Mouse (Mus musculus) intestine, embryonic 16.5 days (tissue): ENCODE measurements at regions not wholly inside any gene's neighbourhood (a gene's known extent, or its start where the extent isn't known, plus 50 kb on each side); places are given as distances from the start of the nearest gene placed in this dataset.

Source experiments
- ATAC-seq: fragments of 200-750 bp; cut with Nextera tagmentation; 2 replicates; pipeline ENCODE4 v1.8.0; 2017; ENCODE audit warnings: moderate TSS enrichment, moderate library complexity
- H3K27ac ChIP-seq: fragments of 300-500 bp; sonication (generic); 2 replicates; pipeline ENCODE4 v1.5.1; 2014; ENCODE audit warnings: mild to moderate bottlenecking, low read length
- H3K27me3 ChIP-seq: fragments of 300-500 bp; sonication (generic); replicated peaks from 2 replicates; pipeline ENCODE4 v1.6.1; 2014; ENCODE audit warnings: low read length, control low read depth, mixed read lengths; ENCODE audit not compliant: control insufficient read depth, insufficient read depth
- H3K36me3 ChIP-seq: fragments of 300-500 bp; sonication (generic); 2 replicates; pipeline ENCODE4 v1.6.1; 2014; ENCODE audit warnings: low read length, control low read depth; ENCODE audit not compliant: control insufficient read depth, insufficient read depth
- H3K4me1 ChIP-seq: fragments of 300-500 bp; sonication (generic); 2 replicates; pipeline ENCODE4 v1.6.1; 2014; ENCODE audit warnings: low read length, control low read depth, mixed read lengths; ENCODE audit not compliant: control insufficient read depth, insufficient read depth
- H3K4me2 ChIP-seq: fragments of 300-500 bp; sonication (generic); 2 replicates; pipeline ENCODE4 v1.6.1; 2014; ENCODE audit warnings: low read depth, low read length, control low read depth
- H3K4me3 ChIP-seq: fragments of 300-500 bp; sonication (generic); 2 replicates; pipeline ENCODE4 v1.5.1; 2014; ENCODE audit warnings: mild to moderate bottlenecking, low read length
- H3K9ac ChIP-seq: fragments of 300-500 bp; sonication (generic); 2 replicates; pipeline ENCODE4 v1.6.1; 2014; ENCODE audit warnings: low read depth, low read length
- H3K9me3 ChIP-seq: fragments of 300-500 bp; sonication (generic); 2 replicates; pipeline ENCODE4 v1.6.1; 2016; ENCODE audit warnings: low read length, control low read depth; ENCODE audit not compliant: control insufficient read depth
- WGBS: fragments of 180-500 bp; shearing (Covaris S2); extraction: QIAGEN DNeasy Blood & Tissue Kit; methylation state at CpG from one replicate; pipeline ENCODE4 v1.1.7; 2014; 5-methylcytosine and 5-hydroxymethylcytosine counted together

- WGBS, result 62% methylated on average over 10 of the region's 10 CpGs
- H3K27ac ChIP-seq, result no peak overlapping the region
- no peak overlapping the region for H3K4me3 ChIP-seq
- H3K4me2 ChIP-seq, result no peak overlapping the region
- no peak for ATAC-seq
- no peaks in the 10 kb centered on the region for H3K9me3 ChIP-seq
- no peaks in the 10 kb centered on the region for H3K4me1 ChIP-seq
- no peaks in the 10 kb centered on the region for H3K36me3 ChIP-seq
- no peak overlapping the region for H3K9ac ChIP-seq
- no peaks in the 10 kb centered on the region for H3K27me3 ChIP-seq
These were observed 79.0 kb downstream of the Arl4c start for GRCm38 (mm10) chr1:88623040-88623439.

- H3K4me1 ChIP-seq, result no peaks in the 10 kb centered on the region
- H3K4me3 ChIP-seq, result no peak overlapping the region
- no peak for ATAC-seq
- no peak overlapping the region for H3K9ac ChIP-seq
- WGBS, result 90% methylated on average over 6 of the region's 6 CpGs
- no peak overlapping the region for H3K27ac ChIP-seq
- H3K36me3 ChIP-seq, result no peaks in the 10 kb centered on the region
- H3K9me3 ChIP-seq, result no peaks in the 10 kb centered on the region
- H3K27me3 ChIP-seq, result no peaks in the 10 kb centered on the region
- H3K4me2 ChIP-seq, result no peak overlapping the region
These were observed 79.7 kb downstream of the Arl4c start for GRCm38 (mm10) chr1:88622356-88622755.

- Histone ChIP-seq H3K4me2 (no peak overlapping the region), H3K9ac (no peak overlapping the region), H3K27ac (no peak overlapping the region), H3K4me3 (no peak overlapping the region), H3K9me3 (no peaks in the 10 kb centered on the region), H3K4me1 (no peaks in the 10 kb centered on the region), H3K36me3 (no peaks in the 10 kb centered on the region), H3K27me3 (no peaks in the 10 kb centered on the region)
- 63% methylated on average over 2 of the region's 2 CpGs for WGBS
- ATAC-seq, result no peak
These were observed 80.8 kb downstream of the Arl4c start for GRCm38 (mm10) chr1:88621214-88621613.

GRCm38 (mm10) chr1:88613007-88613406 is 89.0 kb downstream of the Arl4c start:
- Histone ChIP-seq H3K4me1 (no peaks in the 10 kb centered on the region), H3K27me3 (no peaks in the 10 kb centered on the region), H3K4me3 (no peak overlapping the region), H3K4me2 (no peak overlapping the region), H3K27ac (no peak overlapping the region), H3K9me3 (no peaks in the 10 kb centered on the region), H3K36me3 (no peaks in the 10 kb centered on the region), H3K9ac (no peak overlapping the region)
- no peak for ATAC-seq
- 51% methylated on average over 2 of the region's 2 CpGs for WGBS

- Histone ChIP-seq H3K27me3 (no peaks in the 10 kb centered on the region), H3K4me2 (no peak overlapping the region), H3K4me1 (no peaks in the 10 kb centered on the region), H3K9ac (no peak overlapping the region), H3K27ac (no peak overlapping the region), H3K36me3 (no peaks in the 10 kb centered on the region), H3K4me3 (no peak overlapping the region), H3K9me3 (no peaks in the 10 kb centered on the region)
- 86% methylated on average over 5 of the region's 5 CpGs for WGBS
- ATAC-seq, result no peak
These were observed 90.8 kb downstream of the Arl4c start for GRCm38 (mm10) chr1:88611241-88611640.

GRCm38 (mm10) chr1:88610810-88611209 is 91.2 kb downstream of the Arl4c start:
- no peak overlapping the region for H3K9ac ChIP-seq
- WGBS, result 91% methylated on average over 9 of the region's 9 CpGs

GRCm38 (mm10) chr1:88608826-88609225 is 93.2 kb downstream of the Arl4c start:
- H3K9me3 ChIP-seq, result no peaks in the 10 kb centered on the region
- H3K4me2 ChIP-seq, result no peak overlapping the region
- no peak overlapping the region for H3K4me3 ChIP-seq
- no peak overlapping the region for H3K27ac ChIP-seq
- no peaks in the 10 kb centered on the region for H3K27me3 ChIP-seq
- no peaks in the 10 kb centered on the region for H3K36me3 ChIP-seq
- WGBS, result 51% methylated on average over 8 of the region's 8 CpGs
- H3K4me1 ChIP-seq, result no peaks in the 10 kb centered on the region
- H3K9ac ChIP-seq, result no peak overlapping the region
- ATAC-seq, result no peak

More at GRCm38 (mm10) chr1:88610810-88611209, 91.2 kb downstream of the Arl4c start:
- no peaks in the 10 kb centered on the region for H3K9me3 ChIP-seq
- no peak for ATAC-seq
- no peak overlapping the region for H3K27ac ChIP-seq
- no peaks in the 10 kb centered on the region for H3K27me3 ChIP-seq
- H3K4me3 ChIP-seq, result no peak overlapping the region
- H3K36me3 ChIP-seq, result no peaks in the 10 kb centered on the region
- H3K4me1 ChIP-seq, result no peaks in the 10 kb centered on the region
- no peak overlapping the region for H3K4me2 ChIP-seq

- 43% methylated on average over 8 of the region's 8 CpGs for WGBS
- H3K27ac ChIP-seq, result no peak overlapping the region
- ATAC-seq, result no peak
These were observed 93.8 kb downstream of the Arl4c start for GRCm38 (mm10) chr1:88608236-88608635.

GRCm38 (mm10) chr1:88605616-88606190 is 95.8 kb upstream of the Glrp1 start:
- H3K4me3 ChIP-seq, result no peak overlapping the region
- no peaks in the 10 kb centered on the region for H3K9me3 ChIP-seq
- H3K4me2 ChIP-seq, result no peak overlapping the region
- peak; percentile 83 for ATAC-seq
- no peak overlapping the region for H3K9ac ChIP-seq
- no peak overlapping the region for H3K27ac ChIP-seq
- H3K4me1 ChIP-seq, result no peaks in the 10 kb centered on the region
- no peaks in the 10 kb centered on the region for H3K36me3 ChIP-seq
- WGBS, result 39% methylated on average over 14 of the region's 14 CpGs
- H3K27me3 ChIP-seq, result no peaks in the 10 kb centered on the region

More at GRCm38 (mm10) chr1:88608236-88608635, 93.8 kb downstream of the Arl4c start:
- no peak overlapping the region for H3K4me3 ChIP-seq
- no peak overlapping the region for H3K9ac ChIP-seq
- no peaks in the 10 kb centered on the region for H3K4me1 ChIP-seq
- no peaks in the 10 kb centered on the region for H3K9me3 ChIP-seq
- no peak overlapping the region for H3K4me2 ChIP-seq
- no peaks in the 10 kb centered on the region for H3K36me3 ChIP-seq
- H3K27me3 ChIP-seq, result no peaks in the 10 kb centered on the region

GRCm38 (mm10) chr1:88602241-88602640 is 92.4 kb upstream of the Glrp1 start:
- no peak for ATAC-seq
- Histone ChIP-seq H3K27me3 (no peaks in the 10 kb centered on the region), H3K4me1 (no peaks in the 10 kb centered on the region), H3K4me2 (no peak overlapping the region), H3K9ac (no peak overlapping the region), H3K36me3 (no peaks in the 10 kb centered on the region), H3K4me3 (no peak overlapping the region), H3K27ac (no peak overlapping the region), H3K9me3 (no peaks in the 10 kb centered on the region)
- 71% methylated on average over 3 of the region's 3 CpGs for WGBS
